Mouse (Mus musculus) cerebellum, adult 2 months (tissue): ENCODE data around the gene Exoc6.

Experiments used
- CTCF ChIP-seq: fragments of 200-500 bp; IDR thresholded peaks from 2 replicates; pipeline ENCODE4 v1.5.1; 2011; ENCODE audit warnings: low read depth, mild to moderate bottlenecking, control low read depth, low read length, moderate library complexity, borderline replicate concordance; ENCODE audit not compliant: insufficient read depth
- POLR2A ChIP-seq: fragments of 200-500 bp; IDR thresholded peaks from 2 replicates; pipeline ENCODE4 v1.6.1; 2011; ENCODE audit warnings: low read length, control low read depth, borderline replicate concordance; ENCODE audit not compliant: insufficient read depth

DNA sequence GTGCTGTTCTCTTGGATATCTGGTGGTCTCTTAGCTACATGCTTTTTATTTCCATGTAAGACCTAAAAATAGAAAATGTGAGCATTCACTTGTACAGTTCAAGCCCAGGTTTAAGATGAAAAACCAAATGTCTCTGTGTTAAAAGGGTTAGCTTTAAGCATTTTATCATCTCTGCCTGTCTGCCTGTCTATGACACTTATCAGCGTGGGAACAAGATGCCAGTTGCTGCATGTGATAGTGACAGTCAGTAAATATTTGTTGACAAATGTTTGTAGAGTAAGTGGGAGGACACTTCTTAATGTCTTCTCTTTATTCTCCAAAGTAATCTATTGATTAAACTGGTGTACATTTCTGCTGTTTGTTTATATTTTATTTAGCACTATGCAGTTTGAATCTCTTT lies 12.5 kb upstream of the Exoc6 start:
- TF ChIP-seq CTCF (no peak), POLR2A (no peak)
